Mouse (Mus musculus): ENCODE measurements around the gene Rcl1. TPM values are rescaled to one million over a fixed set of nuclear protein-coding genes. Genes with fewer than 3 reads are reported as not detected.

Rcl1 gene
- total RNA-seq (2023), result 23.3 TPM

DNA sequence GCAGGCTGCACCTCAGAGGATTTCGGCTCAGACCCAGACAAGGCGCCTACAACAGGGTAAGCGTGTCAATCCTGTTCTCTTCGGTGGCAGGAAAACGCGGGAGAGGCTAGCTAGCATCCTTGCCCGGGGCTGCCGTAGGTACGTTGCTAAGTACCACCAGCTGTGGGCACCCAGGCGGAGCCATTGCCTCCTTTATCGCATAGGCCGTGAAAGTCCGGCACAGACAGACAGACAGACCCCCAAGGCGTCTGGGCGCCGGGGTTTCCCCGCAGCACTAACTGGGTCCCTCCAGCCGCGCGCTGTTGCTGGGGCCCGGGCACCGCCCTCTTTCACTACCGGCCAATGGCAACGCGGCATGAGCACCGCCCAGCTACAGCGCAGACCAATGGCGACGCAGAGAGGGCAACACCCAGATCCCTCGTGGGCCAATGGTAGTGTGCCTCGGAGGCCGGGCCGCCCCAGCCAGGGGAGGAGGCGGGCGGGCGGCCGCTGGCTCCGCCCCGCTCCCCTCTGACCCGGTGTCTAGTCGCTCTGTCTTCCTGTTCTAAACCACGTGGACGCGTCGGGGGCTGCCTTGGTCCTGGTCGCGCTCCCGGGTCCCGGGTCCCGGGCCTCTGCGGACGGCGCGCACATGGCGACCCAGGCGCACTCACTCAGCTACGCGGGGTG, at the start of gene Rcl1:
Rcl1 (plus strand) TSS at position 502 of the 669 bp plus-strand sequence.

Other genes starting within 250 kb of the Rcl1 start
- gene Plpp6, start 137.4 kb upstream of the Rcl1 start, total RNA-seq (2023), result 16.3 TPM
- 2.7 TPM for gene 4430402I18Rik, start 133.6 kb upstream of the Rcl1 start, total RNA-seq (2023)
- gene Cdc37l1, start 111.0 kb upstream of the Rcl1 start, total RNA-seq (2023), result 52.6 TPM
- gene Ak3, start 53.4 kb upstream of the Rcl1 start, total RNA-seq (2023), result 15.0 TPM
- gene Jak2, start 150.5 kb downstream of the Rcl1 start, total RNA-seq (2023), result 58.2 TPM
- gene Insl6, start 224.0 kb downstream of the Rcl1 start, total RNA-seq (2023), result 4.8 TPM
- gene Rln1, start 233.3 kb downstream of the Rcl1 start, total RNA-seq (2023), result not detected